Mouse (Mus musculus) G1E (cell line): ENCODE data around the gene Glyat. TPM values are rescaled to one million over a fixed set of nuclear protein-coding genes. Genes with fewer than 3 reads are reported as not detected.

ENCODE experiments used
- ATAC-seq: 2 replicates; pipeline ENCODE4 v1.8.0; 2016; ENCODE audit warnings: mild to moderate bottlenecking; ENCODE audit not compliant: insufficient number of reproducible peaks, poor library complexity, low FRiP score, severe bottlenecking; ENCODE audit errors: extremely low read depth
- DNase-seq: peaks from one replicate; pipeline ENCODE4 v3.0.0; 2012; ENCODE audit warnings: low spot score
- H3K27me3 ChIP-seq: 2 replicates; pipeline ENCODE4 v1.6.1; 2012; ENCODE audit warnings: mild to moderate bottlenecking, low read length, inconsistent platforms; ENCODE audit not compliant: insufficient read depth
- H3K36me3 ChIP-seq: replicated peaks from 2 replicates; pipeline ENCODE3; 2012; ENCODE audit warnings: mild to moderate bottlenecking, inconsistent platforms
- H3K4me1 ChIP-seq: 2 replicates; pipeline ENCODE4 v1.6.1; 2012; ENCODE audit warnings: low read depth, low read length, inconsistent platforms, mixed read lengths; ENCODE audit not compliant: insufficient read depth
- H3K4me3 ChIP-seq: 2 replicates; pipeline ENCODE4 v1.5.1; 2012; ENCODE audit warnings: low read depth, mild to moderate bottlenecking, inconsistent platforms, low read length, moderate library complexity, mixed read lengths
- H3K9me3 ChIP-seq: replicated peaks from 2 replicates; pipeline ENCODE4 v1.6.1; 2012; ENCODE audit warnings: inconsistent platforms
- CTCF ChIP-seq: IDR thresholded peaks from 2 replicates; pipeline ENCODE4 v1.5.1; 2012; ENCODE audit warnings: low read depth, low read length, inconsistent platforms, mixed read lengths
- GATA1 ChIP-seq: IDR thresholded peaks from 2 replicates; pipeline ENCODE4 v1.6.1; 2012; ENCODE audit warnings: borderline replicate concordance, low read length, inconsistent platforms, mixed read lengths
- GATA2 ChIP-seq: IDR thresholded peaks from 2 replicates; pipeline ENCODE4 v1.6.1; 2012; ENCODE audit warnings: low read depth, low read length, inconsistent platforms, borderline replicate concordance
- POLR2AphosphoS5 ChIP-seq: IDR thresholded peaks from 2 replicates; pipeline ENCODE4 v1.6.1; 2012; ENCODE audit warnings: low read depth, low read length, inconsistent platforms; ENCODE audit not compliant: insufficient replicate concordance
- TAL1 ChIP-seq: conservative IDR thresholded peaks from 2 replicates; pipeline ENCODE4 v1.6.1; 2012; ENCODE audit warnings: low read depth, low read length, inconsistent platforms, mixed read lengths
- polyA plus RNA-seq: library from polyadenylated mRNA; stranded (reverse); fragments of >175 nt; gene quantifications from 2 replicates; pipeline ENCODE4 v1.2.3, GENCODE M21; 2012
- total RNA-seq, 2 experiments: library from RNA; stranded (forward) in 1 of 2; stranded (reverse) in 1 of 2; fragments of 200-1000 nt in 1 of 2; fragments of >200 nt in 1 of 2; fragmentation: Nextera tagmentation in 1 of 2; gene quantifications; 2 replicates each; pipeline ENCODE4 v1.2.3; 2014 to 2017

The Glyat gene
- total and polyA plus RNA-seq, 3 experiments: 0.11 TPM; not detected in 2

DNA sequence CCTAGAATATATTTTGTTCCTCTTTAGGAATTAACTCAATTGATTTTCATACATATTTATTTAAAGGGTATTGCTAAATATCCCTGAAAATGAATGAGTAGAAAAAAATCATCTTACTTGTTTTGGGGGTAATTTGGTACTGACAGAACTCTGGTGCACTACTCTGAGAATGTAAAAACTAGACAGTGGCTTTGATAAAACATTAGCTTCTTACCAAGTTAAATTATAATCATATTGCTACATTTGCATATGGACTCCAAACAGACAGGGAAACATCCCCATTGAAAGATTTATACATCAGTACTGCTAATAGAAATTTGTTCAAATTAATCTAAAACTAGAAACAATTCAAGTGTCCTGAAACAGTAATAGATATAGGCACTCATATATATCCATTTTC is 52.1 kb downstream of the Glyat start:
- Histone ChIP-seq H3K9me3 (no peaks in the 10 kb centered on the region), H3K36me3 (no peaks in the 10 kb centered on the region), H3K27me3 (0 out of 2 replicates have a peak, but pooled peaks cover 3% of the 10 kb centered on the region), H3K4me1 (no peaks in the 10 kb centered on the region), H3K4me3 (no peak overlapping the region)
- ATAC-seq: no peak
- DNase-seq: no peak
- no peak for TF ChIP-seq CTCF
- TF ChIP-seq POLR2AphosphoS5: no peak
- TF ChIP-seq GATA2: no peak
- TF ChIP-seq TAL1: no peak
- no peak for TF ChIP-seq GATA1

DNA sequence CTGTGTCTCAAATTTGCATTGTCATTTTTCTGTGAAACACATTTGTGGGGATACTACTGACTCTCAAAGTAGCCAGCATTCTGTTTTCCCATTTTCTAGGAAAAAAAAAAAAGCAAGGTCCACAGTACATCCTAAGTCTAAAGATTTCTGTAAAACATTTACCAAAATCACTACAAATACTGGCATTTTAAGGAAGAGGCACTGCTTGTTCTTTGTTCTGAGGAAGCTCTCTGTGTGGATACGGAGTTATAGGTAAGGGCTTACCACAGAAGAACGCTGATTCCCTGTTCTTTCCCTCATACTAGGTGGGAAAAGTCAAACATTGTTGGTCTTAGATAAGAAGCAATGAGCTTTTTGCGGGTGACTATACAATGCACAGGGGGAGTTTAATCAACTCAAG is 62.5 kb downstream of the Glyat start, which contains the start of gene Keg1:
Gene Keg1, plus strand, starts transcription at position 197 of the 400 bp plus-strand sequence.
- Histone ChIP-seq H3K4me3 (no peak within 1 kb of the TSS), H3K27me3 (no peaks in the 10 kb centered on the region), H3K36me3 (no peaks in the 10 kb centered on the region), H3K4me1 (no peaks in the 10 kb centered on the region), H3K9me3 (no peaks in the 10 kb centered on the region)
- TF ChIP-seq GATA1: no peak
- TF ChIP-seq CTCF: no peak
- TF ChIP-seq TAL1: no peak
- no peak for TF ChIP-seq GATA2
- no peak for TF ChIP-seq POLR2AphosphoS5
- no peak for DNase-seq
- ATAC-seq: no peak

- no peaks in the 10 kb centered on the region for H3K4me1 ChIP-seq
- H3K36me3 ChIP-seq: no peaks in the 10 kb centered on the region
- H3K9me3 ChIP-seq: no peaks in the 10 kb centered on the region
- no peak for DNase-seq
- TF ChIP-seq POLR2AphosphoS5 (no peak), GATA2 (no peak), GATA1 (no peak), CTCF (no peak), TAL1 (no peak)
- no peak overlapping the region for H3K4me3 ChIP-seq
- H3K27me3 ChIP-seq: no peaks in the 10 kb centered on the region
- ATAC-seq: no peak
These were observed 63.1 kb downstream of the Glyat start for GRCm38 (mm10) chr19:12696221-12696620.

Other genes starting within 250 kb of the Glyat start
- gene Olfr1440, start 246.0 kb upstream of the Glyat start, total RNA-seq (2014; fragmentation: Nextera tagmentation): not detected in 2 replicates
- gene Olfr1440, start 246.0 kb upstream of the Glyat start, total RNA-seq (2017): 0.06 and 0.16 TPM in 2 replicates
- not detected in 2 replicates for gene Olfr1440, start 246.0 kb upstream of the Glyat start, polyA plus RNA-seq
- gene Olfr1441, start 215.9 kb upstream of the Glyat start, total RNA-seq (2014; fragmentation: Nextera tagmentation): not detected in 2 replicates
- gene Olfr1441, start 215.9 kb upstream of the Glyat start, total RNA-seq (2017): 0.11 and 0.12 TPM in 2 replicates
- not detected in 2 replicates for gene Olfr1441, start 215.9 kb upstream of the Glyat start, polyA plus RNA-seq
- not detected in 2 replicates for gene Pfpl, start 205.4 kb upstream of the Glyat start, total RNA-seq (2014; fragmentation: Nextera tagmentation)
- gene Pfpl, start 205.4 kb upstream of the Glyat start, total RNA-seq (2017): 0.06 and 0.11 TPM in 2 replicates
- gene Pfpl, start 205.4 kb upstream of the Glyat start, polyA plus RNA-seq: not detected in 2 replicates
- not detected in 2 replicates for gene Mpeg1, start 172.5 kb upstream of the Glyat start, total RNA-seq (2014; fragmentation: Nextera tagmentation)
- gene Mpeg1, start 172.5 kb upstream of the Glyat start, total RNA-seq (2017): 0.06 and 0.22 TPM in 2 replicates
- gene Mpeg1, start 172.5 kb upstream of the Glyat start, polyA plus RNA-seq: not detected in 2 replicates
- not detected in 2 replicates for gene Dtx4, start 131.9 kb upstream of the Glyat start, total RNA-seq (2014; fragmentation: Nextera tagmentation)
- gene Dtx4, start 131.9 kb upstream of the Glyat start, total RNA-seq (2017): 0.06 and 0.27 TPM in 2 replicates
- gene Dtx4, start 131.9 kb upstream of the Glyat start, polyA plus RNA-seq: not detected in 2 replicates
- 45.3 TPM in 1 of 2 replicates, not detected in the other for gene Fam111a, start 87.6 kb upstream of the Glyat start, total RNA-seq (2014; fragmentation: Nextera tagmentation)
- 1.2 and 1.9 TPM in 2 replicates for gene Fam111a, start 87.6 kb upstream of the Glyat start, total RNA-seq (2017)
- 0.02 TPM in 1 of 2 replicates, not detected in the other for gene Fam111a, start 87.6 kb upstream of the Glyat start, polyA plus RNA-seq
- not detected in 2 replicates for gene Gm4952, start 33.3 kb upstream of the Glyat start, total RNA-seq (2014; fragmentation: Nextera tagmentation)
- gene Gm4952, start 33.3 kb upstream of the Glyat start, total RNA-seq (2017): 0.11 TPM in 1 of 2 replicates, not detected in the other
- not detected in 2 replicates for gene Gm4952, start 33.3 kb upstream of the Glyat start, polyA plus RNA-seq
- gene Olfr1442, start 37.1 kb downstream of the Glyat start, total RNA-seq (2014; fragmentation: Nextera tagmentation): not detected in 2 replicates
- gene Olfr1442, start 37.1 kb downstream of the Glyat start, total RNA-seq (2017): 0.05 and 0.06 TPM in 2 replicates
- not detected in 2 replicates for gene Olfr1442, start 37.1 kb downstream of the Glyat start, polyA plus RNA-seq
- gene Olfr1443, start 44.8 kb downstream of the Glyat start, total RNA-seq (2014; fragmentation: Nextera tagmentation): not detected in 2 replicates
- under 0.01 and 0.05 TPM in 2 replicates for gene Olfr1443, start 44.8 kb downstream of the Glyat start, total RNA-seq (2017)
- not detected in 2 replicates for gene Olfr1443, start 44.8 kb downstream of the Glyat start, polyA plus RNA-seq
- not detected in 2 replicates for gene Keg1, start 62.5 kb downstream of the Glyat start, total RNA-seq (2014; fragmentation: Nextera tagmentation)
- 0.17 and 0.38 TPM in 2 replicates for gene Keg1, start 62.5 kb downstream of the Glyat start, total RNA-seq (2017)
- not detected in 2 replicates for gene Keg1, start 62.5 kb downstream of the Glyat start, polyA plus RNA-seq
- 7.4 TPM in 1 of 2 replicates, not detected in the other for gene Cntf, start 132.3 kb downstream of the Glyat start, total RNA-seq (2014; fragmentation: Nextera tagmentation)
- gene Cntf, start 132.3 kb downstream of the Glyat start, total RNA-seq (2017): 3.0 and 4.0 TPM in 2 replicates
- 0.06 and 0.10 TPM in 2 replicates for gene Cntf, start 132.3 kb downstream of the Glyat start, polyA plus RNA-seq
- gene Zfp91, start 162.8 kb downstream of the Glyat start, total RNA-seq (2014; fragmentation: Nextera tagmentation): 90.3 and 97.4 TPM in 2 replicates
- gene Zfp91, start 162.8 kb downstream of the Glyat start, total RNA-seq (2017): 112 and 117 TPM in 2 replicates
- gene Zfp91, start 162.8 kb downstream of the Glyat start, polyA plus RNA-seq: 26.5 and 36.0 TPM in 2 replicates
- gene Lpxn, start 162.9 kb downstream of the Glyat start, total RNA-seq (2014; fragmentation: Nextera tagmentation): 0.68 and 2.1 TPM in 2 replicates
- 2.5 and 3.5 TPM in 2 replicates for gene Lpxn, start 162.9 kb downstream of the Glyat start, total RNA-seq (2017)
- gene Lpxn, start 162.9 kb downstream of the Glyat start, polyA plus RNA-seq: 0.03 TPM in 1 of 2 replicates, not detected in the other
- gene Gm5244, start 213.4 kb downstream of the Glyat start, total RNA-seq (2014; fragmentation: Nextera tagmentation): not detected in 2 replicates
- not detected in 2 replicates for gene Gm5244, start 213.4 kb downstream of the Glyat start, total RNA-seq (2017)
- not detected in 2 replicates for gene Gm5244, start 213.4 kb downstream of the Glyat start, polyA plus RNA-seq
- gene Olfr1444, start 224.0 kb downstream of the Glyat start, total RNA-seq (2014; fragmentation: Nextera tagmentation): not detected in 2 replicates
- 0.16 TPM in 1 of 2 replicates, not detected in the other for gene Olfr1444, start 224.0 kb downstream of the Glyat start, total RNA-seq (2017)
- not detected in 2 replicates for gene Olfr1444, start 224.0 kb downstream of the Glyat start, polyA plus RNA-seq